Mouse (Mus musculus) spleen, postnatal 4 days (tissue): ENCODE results near the gene Vmn2r78.
"Not testable (repeated sequence)": the region's sequence is repeated elsewhere in the genome, so short reads cannot be mapped to it uniquely, and the experiment has no call there.

Source experiments
- DNase-seq, 2 experiments: peaks; one replicate each; pipeline ENCODE4 v3.0.0; 2022; ENCODE audit warnings: low spot score in 2 of 2

The Vmn2r78 gene

GRCm38 (mm10) chr7:86914794-86915193, at the start of gene Vmn2r78:
TSS of gene Vmn2r78 (plus strand) at chr7:86915094.
- not testable (repeated sequence) for DNase-seq

DNA sequence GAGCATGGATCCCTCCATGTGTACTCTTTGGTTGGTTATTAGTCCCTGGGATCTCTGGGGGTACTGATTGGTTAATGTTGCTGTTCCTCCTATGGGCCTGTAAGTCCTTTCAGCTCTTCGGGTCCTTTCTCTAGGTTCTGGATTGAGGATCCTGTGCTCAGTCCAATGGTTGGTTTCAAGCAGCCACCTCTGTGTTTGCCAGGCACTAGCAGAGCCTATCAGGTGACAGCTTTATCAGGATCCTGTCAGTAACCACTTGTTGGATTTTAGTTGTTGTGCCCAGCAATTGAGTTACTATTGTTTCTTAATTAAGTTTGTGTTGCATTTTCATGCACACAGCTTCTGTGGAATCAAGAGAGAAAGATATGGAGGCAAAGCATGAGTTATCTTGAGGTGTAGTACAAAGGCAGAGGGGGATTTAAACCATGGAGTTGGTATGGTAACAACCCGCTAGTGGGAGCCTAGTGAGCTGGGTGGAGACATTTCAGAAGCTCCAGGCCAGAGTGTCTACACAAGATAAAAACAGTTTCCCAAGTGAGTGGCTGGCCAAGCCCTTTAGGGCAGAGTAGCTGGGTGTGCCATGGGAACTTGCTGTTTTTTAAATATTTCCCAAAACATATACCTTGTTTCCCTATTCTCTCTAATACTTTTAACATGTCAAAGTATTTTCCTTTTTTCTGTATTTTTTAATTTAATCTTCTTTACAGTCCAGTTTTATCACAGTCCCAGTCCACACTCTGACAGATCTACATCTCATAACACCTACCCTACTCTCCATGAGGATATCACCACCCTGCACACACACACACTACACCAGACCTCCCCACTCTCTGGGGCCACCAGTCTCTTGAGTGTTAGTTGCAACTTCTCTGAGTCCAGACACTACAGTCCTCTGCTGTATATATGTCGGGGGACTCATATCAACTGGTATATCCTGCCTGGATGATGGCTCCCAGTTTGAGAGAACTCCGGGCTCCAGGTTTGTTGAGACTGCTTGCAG, 25.1 kb upstream of the Vmn2r78 start:
- DNase-seq: no peak

DNA sequence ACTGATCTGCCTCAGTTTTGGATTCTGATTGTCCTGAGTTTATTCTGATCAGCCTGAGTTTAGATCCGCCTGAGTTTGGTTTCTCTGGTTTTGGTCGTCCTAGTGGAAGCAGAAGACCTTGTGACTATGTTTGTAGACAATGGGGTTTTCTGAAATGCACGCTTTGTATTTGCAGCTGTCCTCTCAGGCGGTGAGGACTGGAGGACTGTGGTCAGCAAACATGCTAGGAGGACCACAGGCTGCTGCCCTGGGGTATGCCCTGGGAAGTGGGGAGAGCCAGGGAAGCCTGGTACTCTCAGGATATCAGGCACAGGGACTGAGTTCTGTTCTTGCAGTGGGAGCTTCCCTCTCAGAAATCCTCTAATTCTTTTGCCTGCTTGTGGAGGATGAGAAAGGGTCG, 22.4 kb downstream of the Vmn2r78 start:
- no peak for DNase-seq

- DNase-seq: no peak
Measured at GRCm38 (mm10) chr7:86994700-86995099, 79.8 kb downstream of the Vmn2r78 start.

DNA sequence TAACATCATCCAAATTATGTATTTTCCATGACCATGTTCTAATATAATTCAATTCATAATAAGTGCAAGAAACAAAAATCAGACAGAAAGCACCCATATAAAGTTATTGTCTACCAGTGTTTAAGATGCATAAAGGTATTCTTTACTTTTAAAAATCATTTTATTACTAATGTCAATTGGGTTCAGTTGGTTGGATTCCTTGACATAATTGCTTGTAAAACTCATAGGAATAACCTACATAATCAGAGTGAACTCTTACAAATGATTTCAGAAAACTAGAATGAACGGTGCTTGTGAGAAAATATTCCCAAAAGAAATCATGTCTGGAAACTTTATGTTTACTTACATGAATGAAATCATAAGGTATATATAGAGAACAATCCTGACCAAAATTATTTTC, 80.9 kb downstream of the Vmn2r78 start, which contains the start of gene Vmn2r79:
Gene Vmn2r79, plus strand, starts transcription at position 301 of the 400 bp plus-strand sequence.
- not testable (repeated sequence) for DNase-seq
